Mouse (Mus musculus) cerebellum, postnatal 4 days (tissue): ENCODE results near the gene Hunk.

Source experiments
- DNase-seq, 2 experiments: peaks; one replicate each; pipeline ENCODE4 v3.0.0; 2022; ENCODE audit warnings: low spot score in 2 of 2, mixed read lengths in 1 of 2

Hunk gene

GRCm38 (mm10) chr16:90505252-90505651 is 119.4 kb downstream of the Hunk start:
- DNase-seq = no peak

- DNase-seq = no peak
Measured at GRCm38 (mm10) chr16:90505680-90506079, 119.9 kb downstream of the Hunk start.

GRCm38 (mm10) chr16:90511551-90512296 is 125.9 kb downstream of the Hunk start:
- no peak for DNase-seq

GRCm38 (mm10) chr16:90517041-90517440 is 131.2 kb downstream of the Hunk start:
- no peak for DNase-seq

GRCm38 (mm10) chr16:90518232-90518631 is 132.4 kb downstream of the Hunk start:
- peak; percentile 50 to 70 for DNase-seq

- no peak for DNase-seq
Measured at GRCm38 (mm10) chr16:90518732-90519295, 133.0 kb downstream of the Hunk start.

GRCm38 (mm10) chr16:90521191-90521950 is 135.6 kb downstream of the Hunk start:
- no peak for DNase-seq

- DNase-seq = no peak
Measured at GRCm38 (mm10) chr16:90521951-90522255, 136.1 kb downstream of the Hunk start.

GRCm38 (mm10) chr16:90522575-90522974 is 136.8 kb downstream of the Hunk start:
- DNase-seq = no peak

GRCm38 (mm10) chr16:90523373-90523772 is 137.6 kb downstream of the Hunk start:
- no peak for DNase-seq

- DNase-seq = no peak
Measured at GRCm38 (mm10) chr16:90523894-90524293, 138.1 kb downstream of the Hunk start.

GRCm38 (mm10) chr16:90524393-90524792 is 138.6 kb downstream of the Hunk start:
- no peak for DNase-seq

- no peak for DNase-seq
Measured at GRCm38 (mm10) chr16:90533119-90533673, 147.4 kb downstream of the Hunk start.

- DNase-seq = no peak
Measured at GRCm38 (mm10) chr16:90534591-90534990, 148.8 kb downstream of the Hunk start.

- DNase-seq = no peak
Measured at GRCm38 (mm10) chr16:90538926-90539325, 153.1 kb downstream of the Hunk start.

GRCm38 (mm10) chr16:90541191-90541590 is 155.4 kb downstream of the Hunk start:
- no peak for DNase-seq

- DNase-seq = no peak
Measured at GRCm38 (mm10) chr16:90542383-90542782, 156.6 kb downstream of the Hunk start.

GRCm38 (mm10) chr16:90544175-90544574 is 158.4 kb downstream of the Hunk start:
- DNase-seq = no peak

GRCm38 (mm10) chr16:90545509-90545908 is 159.7 kb downstream of the Hunk start:
- no peak for DNase-seq

GRCm38 (mm10) chr16:90546591-90546990 is 160.8 kb downstream of the Hunk start:
- DNase-seq = no peak

- no peak for DNase-seq
Measured at GRCm38 (mm10) chr16:90547996-90548395, 162.2 kb downstream of the Hunk start.
